Mouse (Mus musculus) bone marrow, adult 2 months (tissue): ENCODE data around the gene Cma2. TPM values are rescaled to one million over a fixed set of nuclear protein-coding genes. Genes with fewer than 3 reads are reported as not detected.
"Not testable (repeated sequence)": the region's sequence is repeated elsewhere in the genome, so short reads cannot be mapped to it uniquely, and the experiment has no call there.

ENCODE experiments used
- H3K27ac ChIP-seq: fragments of 200-500 bp; 2 replicates; pipeline ENCODE4 v1.5.1; 2012; ENCODE audit warnings: low read depth, mild to moderate bottlenecking, control low read depth, inconsistent platforms, low read length; ENCODE audit not compliant: control insufficient read depth, poor library complexity, insufficient read depth
- H3K4me1 ChIP-seq: fragments of 200-500 bp; 2 replicates; pipeline ENCODE4 v1.6.1; 2011; ENCODE audit warnings: low read length; ENCODE audit not compliant: control insufficient read depth, insufficient read depth
- H3K4me3 ChIP-seq: fragments of 200-500 bp; replicated peaks from 2 replicates; pipeline ENCODE3; 2011; ENCODE audit warnings: mild to moderate bottlenecking, low read depth, low read length, control low read depth; ENCODE audit not compliant: control insufficient read depth
- CTCF ChIP-seq: fragments of 200-500 bp; IDR thresholded peaks from 2 replicates; pipeline ENCODE4 v1.5.1; 2011; ENCODE audit warnings: low read length, control low read depth; ENCODE audit not compliant: control insufficient read depth, insufficient read depth
- POLR2A ChIP-seq: fragments of 200-500 bp; IDR thresholded peaks from 2 replicates; pipeline ENCODE4 v1.6.1; 2011; ENCODE audit warnings: low read depth, mild to moderate bottlenecking, control low read depth, low read length, borderline replicate concordance; ENCODE audit not compliant: control insufficient read depth
- WGBS: fragments of 180-500 bp; shearing (Covaris S2); methylation state at CpG from one replicate; pipeline ENCODE4 v1.1.7; 2018; 5-methylcytosine and 5-hydroxymethylcytosine counted together
- polyA plus RNA-seq: library from polyadenylated mRNA; stranded (reverse); fragments of >200 nt; gene quantifications from 2 replicates; pipeline ENCODE4 v1.2.4, GENCODE M21; 2011; ENCODE audit warnings: low replicate concordance; ENCODE audit not compliant: missing spikeins, insufficient read depth, insufficient read length

The Cma2 gene
- polyA plus RNA-seq, 1 experiment, result not detected

DNA sequence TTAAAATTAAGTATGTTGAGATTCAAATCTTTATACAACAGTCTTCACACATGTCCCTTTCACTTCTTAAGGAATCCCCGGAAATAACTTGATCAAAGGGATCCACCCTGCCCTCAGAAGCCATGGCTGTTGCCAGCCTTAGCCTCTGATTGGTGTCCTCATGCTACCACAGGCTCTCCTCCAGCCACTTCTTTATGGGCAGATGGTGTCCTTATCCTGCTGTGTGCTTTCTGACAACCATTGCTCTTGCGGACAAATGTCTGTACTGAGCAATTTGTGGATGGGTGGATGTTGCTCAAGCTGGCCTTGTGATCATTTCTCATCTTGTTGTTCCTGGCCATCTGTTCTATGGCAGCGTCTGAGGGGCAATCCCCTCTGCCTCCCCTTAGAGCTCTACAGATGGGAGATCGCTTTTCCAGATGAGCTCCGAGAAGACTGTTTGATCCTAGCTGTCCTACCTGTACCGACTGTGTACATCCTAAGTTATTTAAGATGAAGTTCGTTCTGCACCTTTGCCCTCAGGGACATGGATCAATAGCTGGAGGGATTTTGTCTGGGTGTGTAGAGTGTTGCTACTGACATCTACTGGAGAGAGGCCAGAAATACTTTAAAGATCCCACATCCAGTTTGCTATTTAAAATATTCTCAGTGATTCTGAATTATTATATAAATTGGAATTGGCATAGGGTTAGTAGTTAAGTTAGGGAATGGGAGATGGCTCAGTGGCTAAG, 10.5 kb upstream of the Cma2 start:
- H3K4me1 ChIP-seq, result no peaks in the 10 kb centered on the region
- WGBS, result 55% methylated on average over 7 of the region's 7 CpGs
- no peak overlapping the region for H3K27ac ChIP-seq
- TF ChIP-seq POLR2A (no peak), CTCF (no peak)
- no peak overlapping the region for H3K4me3 ChIP-seq

GRCm38 (mm10) chr14:55943601-55944000, 7.2 kb upstream of the Cma2 start:
- no peaks in the 10 kb centered on the region; the same call in 1 of the 2 replicates for H3K4me1 ChIP-seq
- 63% methylated on average over 11 of the region's 11 CpGs for WGBS
- no peak overlapping the region for H3K27ac ChIP-seq
- no peak overlapping the region for H3K4me3 ChIP-seq
- TF ChIP-seq CTCF (no peak), POLR2A (no peak)

DNA sequence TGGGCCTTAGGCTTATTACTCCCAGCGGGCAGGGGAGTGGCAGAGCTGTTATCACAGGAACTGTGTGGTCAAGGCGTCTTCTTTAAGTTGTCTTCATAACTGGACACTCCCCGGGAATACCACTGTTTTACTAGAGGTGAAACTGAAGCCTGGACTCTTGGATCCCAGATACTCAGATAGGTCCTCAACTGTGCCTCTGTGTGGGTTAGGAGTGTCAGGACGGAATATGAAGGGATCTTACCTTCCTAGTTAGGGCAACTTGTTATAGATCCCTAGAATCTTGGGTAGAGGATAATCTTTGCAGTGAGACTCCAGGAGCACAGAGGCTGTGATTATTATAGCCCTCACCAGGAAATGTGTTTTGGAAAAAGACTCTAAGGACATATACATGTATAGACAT, 6.2 kb upstream of the Cma2 start, which contains the start of gene Cma1:
Gene Cma1 (minus strand): TSS at position 101 of the 400 bp plus-strand sequence.
- 64% methylated on average over 4 of the region's 4 CpGs for WGBS
- no peak within 1 kb of the TSS for H3K27ac ChIP-seq
- no peak within 1 kb of the TSS for H3K4me3 ChIP-seq
- no peaks in the 10 kb centered on the region; the same call in 1 of the 2 replicates for H3K4me1 ChIP-seq
- no peak for TF ChIP-seq POLR2A
- no peak for TF ChIP-seq CTCF

DNA sequence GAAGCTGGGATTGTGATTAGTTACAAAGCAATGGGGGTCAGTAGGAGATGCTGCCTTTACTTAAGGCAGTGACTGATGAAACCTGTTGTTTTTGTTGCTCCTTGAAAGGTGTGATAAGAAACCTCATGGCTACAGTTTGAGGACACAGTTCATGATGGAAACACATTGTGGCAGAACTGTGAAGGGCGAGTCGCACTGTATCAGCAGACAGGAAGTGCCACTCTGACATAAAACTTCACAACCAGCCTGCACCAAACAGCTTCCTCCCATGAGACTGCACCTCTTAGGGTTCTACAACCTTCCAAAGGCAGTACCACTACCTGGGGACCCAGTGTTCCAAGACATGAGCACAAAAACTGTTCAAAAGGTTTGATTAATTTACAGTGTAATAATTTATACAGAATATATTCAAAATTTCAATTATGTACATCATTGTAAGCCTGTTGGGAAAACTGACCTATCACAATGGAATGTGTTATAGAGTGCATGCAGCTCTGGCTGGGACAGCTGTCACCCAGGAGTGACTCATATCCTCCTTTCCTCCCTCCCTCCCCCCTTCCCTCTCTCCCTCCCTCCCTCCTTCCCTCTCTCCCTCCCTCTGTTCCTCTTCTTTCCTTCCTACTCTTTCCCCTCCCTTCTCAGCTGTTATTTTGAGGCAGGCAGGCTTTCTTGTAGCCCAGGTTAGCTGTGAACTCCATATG, 4.4 kb upstream of the Cma2 start:
- no peaks in the 10 kb centered on the region; the same call in 1 of the 2 replicates for H3K4me1 ChIP-seq
- no peak overlapping the region for H3K4me3 ChIP-seq
- TF ChIP-seq POLR2A, result no peak
- no peak for TF ChIP-seq CTCF
- no peak overlapping the region for H3K27ac ChIP-seq
- 7% methylated on average over 2 of the region's 2 CpGs for WGBS

GRCm38 (mm10) chr14:55963263-55963662, 12.5 kb downstream of the Cma2 start:
- no peak for TF ChIP-seq POLR2A
- no peak for TF ChIP-seq CTCF
- no peak overlapping the region for H3K27ac ChIP-seq
- 77% methylated on average over 1 of the region's 1 CpGs for WGBS
- no peak overlapping the region for H3K4me3 ChIP-seq
- H3K4me1 ChIP-seq, result no peaks in the 10 kb centered on the region

GRCm38 (mm10) chr14:55963900-55964299, 13.1 kb downstream of the Cma2 start:
- 67% methylated on average over 2 of the region's 2 CpGs for WGBS
- not testable (repeated sequence) for H3K4me1 ChIP-seq, H3K4me3 ChIP-seq, H3K27ac ChIP-seq

DNA sequence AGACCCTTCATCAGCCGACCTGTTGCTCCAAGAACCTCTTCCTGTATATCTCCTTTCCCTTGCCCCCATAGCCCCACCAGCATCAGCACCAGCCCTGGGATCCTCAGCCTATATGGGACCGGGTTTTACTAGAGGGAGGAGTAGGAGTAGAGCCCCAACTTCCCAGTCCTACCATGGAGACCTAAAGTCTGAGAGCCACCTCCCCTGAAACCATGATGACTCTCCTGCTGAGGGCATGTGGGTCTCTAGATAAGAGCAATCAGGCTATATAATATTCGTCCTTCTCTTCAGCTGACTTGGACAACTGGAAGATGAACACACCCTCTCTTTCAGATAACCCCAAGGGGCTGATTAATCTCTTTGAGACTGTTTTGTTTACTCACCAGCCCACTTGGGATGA, 36.7 kb downstream of the Cma2 start:
- 49% methylated on average over 2 of the region's 3 CpGs for WGBS
- H3K4me3 ChIP-seq, H3K27ac ChIP-seq, H3K4me1 ChIP-seq: not testable (repeated sequence)

GRCm38 (mm10) chr14:56013147-56013546, 62.4 kb downstream of the Cma2 start:
- H3K27ac ChIP-seq, result no peak overlapping the region
- 77% methylated on average over 3 of the region's 3 CpGs for WGBS
- H3K4me3 ChIP-seq, result no peak overlapping the region
- H3K4me1 ChIP-seq, result no peaks in the 10 kb centered on the region
- TF ChIP-seq POLR2A (no peak), CTCF (no peak)
